Mouse (Mus musculus) ES-CJ7 (cell line): Measurements from ENCODE around the gene Cdc42ep1.
"Not testable (repeated sequence)": the region's sequence is repeated elsewhere in the genome, so short reads cannot be mapped to it uniquely, and the experiment has no call there.

ENCODE experiments used
- DNase-seq: peaks from one replicate; pipeline ENCODE4 v3.0.0; 2011; ENCODE audit warnings: low read depth, low spot score

The Cdc42ep1 gene

DNA sequence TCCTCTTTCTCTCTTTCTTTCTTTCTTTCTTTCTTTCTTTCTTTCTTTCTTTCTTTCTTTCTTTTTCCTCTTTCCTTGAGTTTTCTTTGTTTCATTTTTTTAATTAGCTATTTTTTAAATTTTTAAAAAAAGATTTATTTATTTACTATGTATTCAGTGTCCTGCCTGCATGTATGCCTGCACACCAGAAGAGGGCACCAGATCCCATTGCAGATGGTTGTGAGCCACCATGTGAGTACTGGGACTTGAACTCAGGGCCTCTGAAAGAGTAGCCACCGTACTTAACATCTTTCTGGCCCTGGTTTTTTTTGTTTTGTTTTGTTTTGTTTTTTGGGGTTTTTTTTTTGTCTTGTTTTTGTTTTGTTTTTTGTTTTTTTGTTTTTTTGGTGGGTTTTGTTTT, 12.8 kb upstream of the Cdc42ep1 start:
- DNase-seq = no peak

DNA sequence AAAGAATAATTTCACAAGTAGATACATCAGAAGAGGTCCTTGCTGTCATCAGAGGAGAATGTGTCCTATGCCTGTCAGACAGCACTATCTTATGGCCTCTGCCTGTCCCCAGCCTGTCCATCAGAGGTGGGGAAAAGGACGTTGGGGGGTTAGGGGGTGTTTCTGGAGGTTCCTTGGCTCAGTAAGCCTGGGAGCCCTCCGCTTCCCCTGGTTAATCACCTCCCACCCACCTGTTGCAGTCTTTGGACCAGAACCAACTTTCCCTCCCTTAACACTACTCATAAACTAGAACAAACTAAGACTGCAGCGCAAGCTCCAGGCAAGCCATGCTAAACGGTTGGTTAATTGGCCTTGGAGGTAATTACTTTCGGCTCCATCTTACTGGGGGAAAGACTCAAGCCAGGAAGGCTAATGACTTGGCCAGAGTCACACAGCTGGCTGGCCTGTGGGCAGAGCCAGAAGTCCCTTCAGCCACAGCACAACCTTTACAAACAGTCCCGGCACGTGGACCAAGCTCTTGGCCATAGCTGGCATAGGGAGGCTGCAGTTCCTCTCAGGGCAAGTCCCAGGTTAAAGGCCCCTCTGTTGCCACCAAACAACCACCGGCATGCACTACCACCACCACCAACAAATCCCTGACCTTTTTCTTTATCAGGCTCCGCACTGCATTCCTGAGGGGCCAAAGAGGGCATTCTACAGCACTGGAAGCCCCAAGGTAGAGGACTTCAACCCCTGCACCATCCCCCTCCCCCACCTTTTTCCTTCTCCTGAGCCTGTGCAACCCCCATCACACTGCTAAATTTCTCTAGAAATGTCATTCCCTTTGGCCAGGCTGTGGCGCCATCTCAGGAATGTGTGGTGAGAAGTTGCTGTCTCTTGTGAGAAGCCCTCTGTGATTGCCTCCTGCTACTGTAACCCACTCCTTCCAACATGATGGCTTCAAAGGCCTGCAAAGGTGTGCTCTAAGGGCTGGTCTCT, 11.4 kb upstream of the Cdc42ep1 start:
- DNase-seq = no peak

DNA sequence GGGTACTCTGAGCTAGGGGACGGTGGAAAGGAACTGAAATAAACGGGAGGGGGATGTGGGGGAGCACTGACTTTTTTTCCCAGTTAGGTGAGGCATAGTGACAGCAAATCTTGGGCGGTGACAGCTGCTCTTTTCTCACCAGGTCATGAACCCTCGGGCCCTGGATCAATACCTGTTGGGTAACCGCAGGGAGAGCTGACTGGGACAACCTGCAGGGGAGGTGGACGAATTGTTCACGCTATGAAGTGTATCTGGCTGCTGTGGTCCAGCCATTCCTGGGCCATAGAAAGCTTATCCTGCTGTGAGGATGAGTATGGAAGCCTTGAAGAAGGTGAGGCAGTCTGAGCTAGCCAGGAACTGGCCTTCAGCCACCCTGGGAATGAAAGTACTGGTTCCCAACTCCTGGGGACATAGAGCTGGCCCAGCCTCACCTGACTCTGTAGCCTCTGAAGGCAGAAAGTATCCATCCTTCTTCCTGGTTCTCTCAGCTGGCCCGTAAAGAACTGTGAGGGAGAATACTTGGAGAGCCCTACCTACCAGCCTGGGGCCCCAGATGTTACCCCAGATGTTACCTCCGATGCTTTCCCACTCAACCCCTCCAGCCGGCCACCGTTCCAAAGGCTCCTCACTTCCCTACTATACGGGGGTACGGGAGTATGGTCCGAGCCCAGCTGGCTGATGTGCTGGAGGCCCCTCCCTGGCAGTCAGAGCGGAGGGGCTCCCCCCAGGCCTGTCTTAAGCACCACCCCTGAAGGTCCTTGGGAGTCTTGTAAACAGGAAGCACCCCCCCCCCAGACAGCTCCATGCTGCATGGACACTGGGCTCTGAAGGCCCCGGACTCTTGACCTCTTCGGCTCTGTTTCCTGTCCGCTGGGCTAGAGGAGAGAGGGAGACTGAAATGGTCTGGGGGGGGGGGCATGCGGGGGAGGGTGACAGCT, 10.4 kb upstream of the Cdc42ep1 start:
- no peak for DNase-seq

DNA sequence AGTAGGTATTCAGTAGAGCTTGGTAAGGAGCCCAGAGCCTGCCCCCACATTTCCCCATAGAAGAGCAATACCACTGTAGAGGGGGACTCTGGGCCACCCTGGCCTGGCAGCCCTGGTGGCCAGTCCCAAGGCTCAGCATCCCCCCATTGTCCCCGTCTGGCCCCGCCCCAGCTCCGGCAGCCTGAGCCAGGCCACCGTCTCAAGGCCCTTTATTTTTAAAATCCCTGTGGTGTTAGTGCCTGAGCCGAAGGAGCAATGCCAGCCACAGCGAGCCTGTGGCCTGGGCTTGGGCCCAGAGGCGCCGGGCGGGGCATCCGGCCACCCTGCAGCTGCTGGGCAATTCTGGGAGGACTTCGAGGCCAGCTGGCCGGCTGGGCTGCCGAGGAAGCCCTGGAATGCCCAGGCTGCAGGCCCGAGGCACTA, 9.7 kb upstream of the Cdc42ep1 start:
- no peak for DNase-seq

DNA sequence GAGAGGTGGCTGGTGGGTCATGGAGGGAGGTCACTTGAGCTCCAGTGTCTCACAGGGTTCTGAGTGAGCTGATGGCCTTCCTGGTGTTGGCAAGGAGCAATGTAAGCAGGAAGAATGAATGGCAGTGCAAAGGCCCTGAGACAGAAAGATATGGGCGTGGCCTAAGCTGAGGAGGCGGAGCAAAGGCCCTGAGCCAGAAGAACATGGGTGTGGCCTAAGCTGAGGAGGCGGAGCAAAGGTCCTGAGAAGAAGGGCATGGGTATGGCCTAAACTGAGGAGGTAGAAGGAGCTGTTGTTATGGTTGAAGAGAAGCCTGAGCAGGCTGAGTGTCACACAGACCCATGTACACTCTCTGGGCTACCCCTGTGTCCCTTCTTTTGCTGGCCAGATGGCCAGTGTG, 8.8 kb upstream of the Cdc42ep1 start:
- no peak for DNase-seq

DNA sequence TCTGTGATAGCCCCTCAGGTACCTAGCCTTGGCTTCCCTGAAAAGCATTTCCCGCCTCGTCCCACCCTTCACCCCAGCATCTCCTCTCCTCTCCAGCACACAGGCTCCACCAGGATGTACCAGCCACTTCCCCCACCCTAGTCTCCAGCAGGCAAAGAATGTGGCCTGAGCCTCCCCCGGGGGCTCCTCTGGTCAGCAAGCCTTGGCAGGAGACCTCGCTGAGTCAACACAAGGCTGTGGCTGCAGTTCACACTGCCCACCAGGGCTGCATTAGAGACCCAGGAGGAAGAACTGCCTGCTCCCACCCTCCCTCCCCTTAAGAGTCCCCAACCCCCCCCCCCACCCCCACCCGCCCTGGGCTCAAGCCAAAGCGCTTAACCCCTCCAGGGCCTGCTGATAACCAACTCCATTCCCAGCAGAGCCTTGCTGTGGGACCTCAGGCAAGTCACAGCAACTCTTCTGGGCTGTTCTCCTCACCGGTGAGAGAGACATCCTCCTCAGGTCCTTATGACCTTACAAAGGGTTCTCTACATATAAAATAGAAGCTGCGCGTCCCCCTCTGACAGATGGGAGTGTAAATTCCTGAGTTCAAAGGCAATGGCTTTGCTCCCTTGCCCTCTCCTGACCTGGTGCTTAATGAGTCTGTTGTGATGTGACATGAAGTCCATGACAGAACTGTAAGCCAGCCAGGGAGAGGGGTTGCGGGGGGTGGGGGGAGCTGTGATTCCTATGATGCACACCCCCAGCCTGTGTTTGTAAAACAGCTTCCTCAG, 8.0 kb upstream of the Cdc42ep1 start:
- DNase-seq = no peak

DNA sequence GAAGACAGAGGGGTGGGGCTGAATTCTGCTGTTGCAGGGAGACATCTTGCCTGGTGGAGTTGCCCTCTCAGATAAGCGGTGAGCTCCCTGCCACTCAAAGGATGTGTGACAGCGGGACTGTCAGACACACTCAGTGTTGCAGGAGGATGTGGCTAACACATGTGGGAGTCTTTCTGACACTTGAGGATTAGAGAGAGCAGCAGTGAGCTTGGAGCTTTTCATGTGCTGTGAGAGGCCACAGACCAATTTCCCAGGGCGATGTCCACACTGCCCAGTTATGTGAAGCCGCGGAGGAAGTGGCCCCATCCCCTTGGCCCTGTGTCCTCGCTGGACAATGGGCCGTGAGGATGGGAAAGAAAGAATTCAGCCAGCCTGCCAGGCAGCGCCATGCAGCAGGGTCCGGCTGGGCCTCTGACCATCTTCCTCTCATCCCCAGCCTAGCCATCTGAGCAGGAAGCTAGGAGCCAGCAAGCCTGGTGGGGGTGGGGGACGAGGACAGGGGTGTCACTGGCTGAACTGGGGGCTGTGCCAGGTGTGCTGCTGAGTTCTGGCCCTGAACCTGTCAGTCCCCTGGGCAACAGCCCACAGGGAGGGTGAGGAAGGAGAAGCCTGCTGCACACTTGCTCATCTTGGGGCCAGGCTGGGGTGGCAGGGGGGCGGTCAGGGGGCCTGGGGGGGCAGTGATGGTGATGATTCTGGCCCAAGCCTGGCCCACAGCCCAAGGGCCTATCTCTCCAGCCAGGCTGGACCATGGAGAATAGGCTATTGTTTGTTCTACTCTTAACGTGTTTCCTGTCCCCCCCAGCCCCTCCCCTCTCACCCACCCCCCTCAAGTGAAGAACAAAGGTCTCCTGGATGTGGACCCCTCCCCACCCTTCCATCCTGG, 7.0 kb upstream of the Cdc42ep1 start:
- DNase-seq = no peak

DNA sequence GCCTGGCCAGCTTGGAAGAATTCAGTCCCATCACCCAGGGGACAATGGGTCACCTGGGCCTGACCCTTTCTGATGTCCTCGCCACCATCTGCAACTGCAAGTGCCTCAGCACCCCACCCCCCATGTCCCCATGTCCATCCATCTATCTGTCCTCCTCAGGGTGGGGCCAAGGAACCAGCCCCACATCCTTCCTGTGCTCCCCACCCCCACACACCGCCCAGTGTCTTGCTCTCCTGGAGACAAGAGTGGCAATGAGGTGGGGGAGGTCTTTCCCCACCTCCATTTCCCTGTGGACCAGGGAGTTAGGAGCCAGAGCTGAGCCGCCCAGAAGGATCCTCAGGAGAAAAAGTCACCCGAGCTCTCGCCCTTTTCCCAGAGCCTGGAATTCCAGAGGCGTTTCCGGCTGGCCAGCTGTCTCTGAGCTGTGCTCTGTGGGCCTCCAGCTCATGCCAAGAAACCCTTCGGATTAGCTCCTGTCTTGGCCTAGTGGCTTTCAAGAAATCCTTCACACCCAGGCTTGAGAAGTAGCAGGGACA, 6.3 kb upstream of the Cdc42ep1 start:
- no peak for DNase-seq

DNA sequence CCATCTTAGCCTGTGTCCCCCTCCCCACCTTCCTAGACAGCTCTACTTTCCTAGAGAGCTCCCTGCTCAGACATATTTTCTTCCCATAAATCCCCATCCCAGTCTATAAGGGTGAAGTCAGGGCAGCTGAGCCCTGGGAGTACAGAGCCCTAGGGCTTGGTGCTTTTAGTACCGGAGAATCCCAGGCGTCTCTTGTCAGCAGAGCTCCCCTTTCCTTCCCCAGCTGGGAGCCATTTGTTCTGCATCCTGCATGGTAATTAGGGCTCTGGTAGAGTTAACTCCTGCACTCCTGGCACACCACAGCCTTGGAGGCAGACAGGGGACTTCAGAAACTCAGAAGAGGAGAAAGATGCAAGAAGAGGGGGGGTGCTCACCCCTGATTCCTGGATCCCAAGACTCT, 2.7 kb upstream of the Cdc42ep1 start:
- DNase-seq = no peak

DNA sequence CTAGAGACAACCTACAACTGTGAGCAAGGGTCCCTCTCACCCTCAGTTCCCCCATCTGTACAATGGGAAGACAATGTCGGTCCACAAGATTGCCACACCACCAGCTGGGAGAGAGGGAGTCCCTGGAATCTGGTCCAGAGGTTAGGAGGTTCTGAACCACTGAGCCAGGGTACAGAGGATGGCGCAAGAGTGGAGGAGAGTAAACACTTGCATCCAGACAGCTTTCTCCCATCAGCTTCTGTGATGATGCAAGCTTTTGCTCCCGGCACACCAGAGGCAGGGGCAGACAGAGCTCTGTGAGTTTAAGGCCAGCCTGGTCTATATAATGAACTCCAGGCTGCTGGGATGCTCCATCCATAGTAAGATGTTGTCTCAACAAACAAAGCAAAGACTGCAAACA, 2.2 kb upstream of the Cdc42ep1 start:
- no peak for DNase-seq

DNA sequence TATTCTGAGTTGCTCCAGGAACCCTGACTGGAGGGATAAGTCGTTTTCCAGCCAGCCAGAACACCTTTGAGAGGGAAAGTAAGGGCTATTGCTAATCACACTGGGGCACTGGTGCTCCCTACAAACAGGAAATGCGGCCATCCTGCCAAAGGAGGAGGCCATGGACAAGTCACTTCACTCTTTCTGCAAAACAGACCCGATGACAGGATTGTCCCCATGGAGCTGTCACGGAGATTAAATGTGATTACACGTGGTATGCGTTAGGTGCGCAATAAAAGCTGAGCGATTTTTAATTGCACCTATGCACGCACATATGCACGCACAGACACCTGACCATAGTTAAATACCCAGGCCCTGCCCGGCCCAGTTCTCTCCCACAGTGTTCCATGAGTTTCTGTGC, 1.7 kb upstream of the Cdc42ep1 start:
- DNase-seq = no peak

DNA sequence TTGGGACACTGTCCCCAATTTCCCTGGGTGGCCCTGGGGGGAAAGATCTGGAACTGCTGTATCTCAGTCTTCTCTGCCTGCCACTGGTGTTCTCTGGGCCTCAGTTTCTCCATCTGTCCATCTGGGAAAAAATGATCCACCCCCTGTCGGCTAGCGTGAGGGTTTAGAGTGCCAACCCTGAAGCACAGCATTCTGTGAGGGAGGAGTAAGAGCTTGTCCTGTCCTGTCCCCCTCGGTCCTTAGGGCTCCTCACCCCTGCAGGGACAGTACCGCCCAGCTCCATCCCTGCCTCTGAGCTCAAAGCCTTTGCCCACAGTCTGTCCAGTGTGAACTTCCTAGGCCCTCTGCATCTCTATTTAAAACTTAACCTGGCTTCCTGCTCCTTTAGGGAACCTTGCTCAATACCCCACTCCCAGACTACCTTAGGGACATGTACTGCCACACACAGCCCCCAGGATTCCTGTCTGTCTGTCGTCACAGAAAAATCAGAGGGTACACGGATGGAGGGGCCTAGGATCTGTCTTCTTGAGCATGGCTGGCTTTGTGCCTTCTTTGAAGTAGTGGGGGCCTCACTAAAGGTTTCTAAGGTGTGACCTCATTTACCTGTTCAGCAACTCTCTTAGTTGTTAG, 1.1 kb upstream of the Cdc42ep1 start:
- no peak for DNase-seq

DNA sequence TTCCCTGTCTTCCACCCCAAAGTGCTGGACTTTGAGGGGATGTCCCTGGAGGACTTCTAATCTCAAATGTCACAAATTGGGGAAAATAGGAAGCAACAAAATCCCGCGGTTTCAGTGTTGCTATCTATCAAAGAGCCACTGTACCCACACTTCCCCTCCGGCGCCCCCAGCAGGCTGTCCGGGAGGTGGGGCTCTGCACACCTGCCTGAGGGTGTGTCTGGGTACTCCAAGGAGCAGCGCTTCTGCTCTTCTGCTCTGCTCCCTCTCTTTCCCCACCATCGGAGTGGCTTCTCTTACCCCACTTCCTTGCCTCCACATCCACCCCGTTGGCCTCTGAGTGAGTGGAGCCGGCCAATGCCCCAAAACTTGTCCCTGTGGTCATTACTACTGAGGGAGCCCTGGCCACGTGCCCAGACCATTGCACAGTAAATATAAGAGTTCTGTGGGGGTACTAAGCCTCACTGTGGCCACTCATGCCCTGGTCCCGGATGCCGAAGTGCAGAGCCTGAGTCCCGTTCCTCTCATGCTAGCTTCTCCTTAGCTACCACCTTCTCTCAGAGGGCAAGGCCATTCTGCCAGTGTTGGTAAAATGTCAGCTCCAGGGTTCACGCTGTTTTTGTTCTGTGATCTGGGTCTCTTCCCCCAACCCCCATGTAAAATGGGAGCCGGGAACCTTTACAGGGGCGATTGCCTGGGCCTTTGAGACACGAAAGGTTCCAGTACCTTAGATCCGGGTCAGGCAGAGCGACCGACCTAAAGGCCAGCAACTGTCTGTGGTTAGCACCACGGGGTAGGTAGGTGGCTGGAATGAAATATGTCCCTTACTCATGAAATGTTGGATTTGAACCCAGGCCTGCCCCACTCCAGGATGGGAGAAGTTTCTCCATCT, 1.4 kb downstream of the Cdc42ep1 start:
- DNase-seq = no peak

DNA sequence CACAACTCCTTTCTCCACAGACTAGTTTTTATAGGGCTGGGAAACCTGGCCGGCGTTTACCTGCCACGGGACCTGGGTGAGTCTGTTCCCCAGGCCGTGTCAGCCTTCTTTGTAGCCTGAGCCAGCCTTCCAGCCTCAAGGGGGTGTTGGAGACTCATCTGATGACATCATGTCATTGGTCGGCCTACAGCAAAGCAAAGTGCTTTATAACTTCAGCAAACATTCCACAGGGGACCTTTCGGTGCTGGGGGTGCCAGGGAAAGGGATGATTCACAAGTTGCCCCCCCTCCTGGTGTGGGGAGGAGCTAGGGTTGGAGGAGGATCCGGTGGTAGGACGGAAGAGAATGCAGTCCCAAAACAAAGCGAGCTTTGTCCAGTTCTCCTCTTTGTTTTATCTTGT, 2.4 kb downstream of the Cdc42ep1 start:
- DNase-seq = peak; percentile 67

DNA sequence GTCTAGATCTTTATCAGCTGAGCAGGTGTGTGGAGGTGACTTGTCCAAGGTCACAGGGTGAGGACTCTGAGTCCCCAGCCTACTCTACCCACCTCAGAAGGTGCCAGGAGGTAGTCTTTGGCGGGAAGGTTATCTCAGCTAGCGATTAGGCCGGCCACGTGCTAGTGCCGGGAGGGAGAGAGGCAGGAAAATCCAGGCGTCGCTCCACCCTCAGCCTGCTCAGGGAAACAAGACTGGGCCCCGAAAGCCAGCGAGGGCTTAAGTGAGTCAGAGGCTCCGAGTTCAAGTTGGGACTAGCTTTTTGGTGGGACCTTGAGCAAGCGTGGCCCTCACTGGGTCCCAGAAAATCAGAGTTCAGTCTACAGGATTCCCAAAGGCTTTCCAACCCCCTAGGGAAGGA, 2.9 kb downstream of the Cdc42ep1 start:
- DNase-seq = peak; percentile 55

DNA sequence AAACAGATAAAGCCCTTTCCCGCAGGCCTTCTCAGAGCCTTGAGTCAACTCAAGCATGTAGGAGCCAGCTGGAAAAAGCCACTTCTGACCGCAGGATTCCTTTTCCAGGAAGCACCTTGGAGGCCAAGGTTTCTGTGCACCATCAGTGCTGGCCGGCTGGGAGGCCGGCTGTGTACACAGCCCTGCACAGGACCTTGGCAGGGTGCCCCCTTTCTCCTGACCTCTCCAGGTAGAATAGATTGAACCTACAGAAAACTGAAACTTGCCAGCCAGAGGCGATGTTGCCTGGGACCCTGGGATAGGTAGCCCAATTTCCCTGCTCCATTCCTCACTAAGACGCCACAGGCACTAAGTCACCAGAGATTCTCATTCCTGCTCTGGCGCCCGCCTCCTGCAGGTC, 3.4 kb downstream of the Cdc42ep1 start:
- DNase-seq = no peak

DNA sequence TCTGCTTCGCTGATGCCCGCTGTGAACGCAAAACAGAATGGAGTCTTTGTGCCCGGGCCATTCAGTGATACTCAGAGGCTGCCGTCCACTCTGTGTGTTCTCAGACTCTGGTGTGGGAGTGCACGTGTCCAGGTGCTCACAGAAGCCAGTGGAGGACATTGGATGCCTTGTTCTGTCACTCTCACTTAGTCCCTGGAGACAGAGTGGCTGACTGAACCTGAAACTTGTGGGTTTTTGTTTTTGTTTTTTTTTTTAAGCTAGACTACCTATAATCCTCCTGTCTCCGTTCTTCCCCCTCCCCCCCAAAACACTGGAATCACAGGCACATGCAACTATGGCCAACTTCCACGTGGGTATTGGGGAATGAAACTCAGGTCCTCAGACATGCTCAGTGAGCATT, 3.9 kb downstream of the Cdc42ep1 start:
- DNase-seq = no peak

DNA sequence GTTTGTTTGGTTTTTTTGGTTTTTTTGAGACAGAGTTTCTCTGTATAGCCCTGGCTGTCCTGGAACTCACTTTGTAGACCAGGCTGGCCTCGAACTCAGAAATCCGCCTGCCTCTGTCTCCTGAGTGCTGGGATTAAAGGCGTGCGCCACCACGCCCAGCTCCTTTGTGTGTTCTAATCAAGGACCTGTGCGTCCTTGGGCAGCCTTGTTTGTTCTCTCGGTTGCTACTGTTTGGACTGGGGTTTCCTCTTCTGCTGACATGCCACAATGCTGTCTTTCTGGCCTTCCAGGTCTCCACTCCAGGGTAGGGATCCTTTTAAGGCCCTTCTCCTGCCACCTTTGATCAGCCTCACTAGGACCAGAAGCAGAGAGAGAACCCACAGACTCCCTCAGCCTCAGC, 4.4 kb downstream of the Cdc42ep1 start:
- not testable (repeated sequence) for DNase-seq

DNA sequence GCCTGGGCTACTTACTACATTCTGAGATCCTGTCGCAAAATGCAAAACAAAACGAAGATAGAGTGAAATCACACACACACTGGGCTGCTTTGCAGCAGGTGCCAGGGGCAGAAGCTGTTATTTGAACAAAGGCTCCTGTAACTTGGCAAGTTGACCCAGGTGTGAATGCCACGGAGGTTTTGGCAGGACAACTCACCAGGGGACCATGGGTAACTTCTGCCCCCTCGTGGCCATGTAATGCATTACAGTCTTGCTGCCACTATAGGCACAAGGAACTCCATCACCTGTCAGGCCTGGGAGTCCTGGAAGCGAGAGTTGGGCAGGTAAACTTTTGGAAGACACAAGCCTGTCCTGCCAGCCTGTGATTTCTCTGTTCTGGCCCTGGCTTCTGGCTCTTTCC, 6.0 kb downstream of the Cdc42ep1 start:
- DNase-seq = peak; percentile 85
